Mouse (Mus musculus): ENCODE measurements around the gene 4930470P17Rik. TPM values are rescaled to one million over a fixed set of nuclear protein-coding genes. Genes with fewer than 3 reads are reported as not detected.

4930470P17Rik gene
- total and polyA plus RNA-seq, 2 experiments from 2014 or later: 0.26 TPM; not detected in 1

GRCm38 (mm10) chr2:170552088-170552487 is 49.7 kb downstream of the 4930470P17Rik start:
- no peak for TF ChIP-seq CTCF (IDR thresholded peaks at IDR 0.05; ENCODE audit: low read depth)
- Histone ChIP-seq H3K36me3 (ENCODE audit: insufficient read depth, low read length) (no peaks in the 10 kb centered on the region), H3K9me3 (ENCODE audit: low read length) (no peaks in the 10 kb centered on the region), H3K27me3 (ENCODE audit: insufficient read depth, low read length) (no peaks in the 10 kb centered on the region; the same call in 1 of the 2 replicates), H3K4me3 (ENCODE audit: low read length) (no peak overlapping the region), H3K27ac (no peak overlapping the region), H3K4me1 (ENCODE audit: insufficient read depth, low read length) (0 out of 2 replicates have a peak, but pooled peaks cover 3% of the 10 kb centered on the region), H3K4me2 (ENCODE audit: low read depth, low read length) (no peak overlapping the region), H3K9ac (replicated peaks; ENCODE audit: low read length) (no peak overlapping the region)
- WGBS: 52% methylated on average over 7 of the region's 7 CpGs
- DNase-seq (ENCODE audit: low spot score) (no peak), ATAC-seq (no peak)

- Histone ChIP-seq H3K36me3 (ENCODE audit: insufficient read depth, low read length) (no peaks in the 10 kb centered on the region), H3K27me3 (ENCODE audit: insufficient read depth, low read length) (no peaks in the 10 kb centered on the region), H3K4me2 (ENCODE audit: low read depth, low read length) (no peak overlapping the region), H3K4me1 (ENCODE audit: insufficient read depth, low read length) (0 out of 2 replicates have a peak, but pooled peaks cover 3% of the 10 kb centered on the region), H3K9me3 (ENCODE audit: low read length) (no peaks in the 10 kb centered on the region), H3K4me3 (ENCODE audit: low read length) (no peak overlapping the region), H3K9ac (replicated peaks; ENCODE audit: low read length) (no peak overlapping the region), H3K27ac (no peak overlapping the region)
- 17% methylated on average over 5 of the region's 5 CpGs for WGBS
- DNase-seq (ENCODE audit: low spot score): peak; percentile 96
- ATAC-seq: peak; percentile 73
- no peak for TF ChIP-seq CTCF (IDR thresholded peaks at IDR 0.05; ENCODE audit: low read depth)
Observed at GRCm38 (mm10) chr2:170550240-170550639, 51.6 kb downstream of the 4930470P17Rik start.

GRCm38 (mm10) chr2:170549146-170549545 is 52.7 kb downstream of the 4930470P17Rik start:
- Histone ChIP-seq H3K4me3 (ENCODE audit: low read length) (no peak overlapping the region), H3K27me3 (ENCODE audit: insufficient read depth, low read length) (no peaks in the 10 kb centered on the region), H3K4me2 (ENCODE audit: low read depth, low read length) (no peak overlapping the region), H3K9ac (replicated peaks; ENCODE audit: low read length) (no peak overlapping the region), H3K4me1 (ENCODE audit: insufficient read depth, low read length) (0 out of 2 replicates have a peak, but pooled peaks cover 3% of the 10 kb centered on the region), H3K36me3 (ENCODE audit: insufficient read depth, low read length) (no peaks in the 10 kb centered on the region), H3K27ac (no peak overlapping the region), H3K9me3 (ENCODE audit: low read length) (no peaks in the 10 kb centered on the region)
- DNase-seq (ENCODE audit: low spot score) (no peak), ATAC-seq (no peak)
- TF ChIP-seq CTCF (IDR thresholded peaks at IDR 0.05; ENCODE audit: low read depth): no peak
- 62% methylated on average over 2 of the region's 2 CpGs for WGBS

GRCm38 (mm10) chr2:170548046-170548445 is 53.8 kb downstream of the 4930470P17Rik start:
- ATAC-seq (no peak), DNase-seq (ENCODE audit: low spot score) (no peak)
- H3K27ac ChIP-seq: no peak overlapping the region
- no peak for TF ChIP-seq CTCF (IDR thresholded peaks at IDR 0.05; ENCODE audit: low read depth)
- H3K9me3 ChIP-seq (ENCODE audit: low read length): no peaks in the 10 kb centered on the region
- H3K4me3 ChIP-seq (ENCODE audit: low read length): no peak overlapping the region
- H3K36me3 ChIP-seq (ENCODE audit: insufficient read depth, low read length): no peaks in the 10 kb centered on the region
- 0 out of 2 replicates have a peak, but pooled peaks cover 3% of the 10 kb centered on the region for H3K4me1 ChIP-seq (ENCODE audit: insufficient read depth, low read length)
- H3K9ac ChIP-seq (replicated peaks; ENCODE audit: low read length): no peak overlapping the region
- H3K27me3 ChIP-seq (ENCODE audit: insufficient read depth, low read length): no peaks in the 10 kb centered on the region
- no peak overlapping the region for H3K4me2 ChIP-seq (ENCODE audit: low read depth, low read length)
- 46% methylated on average over 4 of the region's 4 CpGs for WGBS

GRCm38 (mm10) chr2:170547526-170547925 is 54.3 kb downstream of the 4930470P17Rik start:
- no peak for TF ChIP-seq CTCF (IDR thresholded peaks at IDR 0.05; ENCODE audit: low read depth)
- Histone ChIP-seq H3K36me3 (ENCODE audit: insufficient read depth, low read length) (no peaks in the 10 kb centered on the region), H3K4me2 (ENCODE audit: low read depth, low read length) (no peak overlapping the region), H3K27me3 (ENCODE audit: insufficient read depth, low read length) (no peaks in the 10 kb centered on the region), H3K4me1 (ENCODE audit: insufficient read depth, low read length) (0 out of 2 replicates have a peak, but pooled peaks cover 3% of the 10 kb centered on the region), H3K9me3 (ENCODE audit: low read length) (no peaks in the 10 kb centered on the region), H3K27ac (no peak overlapping the region), H3K9ac (replicated peaks; ENCODE audit: low read length) (no peak overlapping the region), H3K4me3 (ENCODE audit: low read length) (no peak overlapping the region)
- no peak for ATAC-seq
- DNase-seq (ENCODE audit: low spot score): no peak
- 39% methylated on average over 6 of the region's 6 CpGs for WGBS

GRCm38 (mm10) chr2:170545745-170546144 is 56.1 kb downstream of the 4930470P17Rik start:
- H3K27ac ChIP-seq: no peak overlapping the region
- H3K4me2 ChIP-seq (ENCODE audit: low read depth, low read length): no peak overlapping the region

GRCm38 (mm10) chr2:170544950-170545349 is 56.9 kb downstream of the 4930470P17Rik start:
- H3K4me2 ChIP-seq (ENCODE audit: low read depth, low read length): no peak overlapping the region
- no peaks in the 10 kb centered on the region for H3K36me3 ChIP-seq (ENCODE audit: insufficient read depth, low read length)
- no peak overlapping the region for H3K27ac ChIP-seq
- DNase-seq (ENCODE audit: low spot score) (no peak), ATAC-seq (no peak)
- H3K4me1 ChIP-seq (ENCODE audit: insufficient read depth, low read length): 0 out of 2 replicates have a peak, but pooled peaks cover 3% of the 10 kb centered on the region
- H3K9ac ChIP-seq (replicated peaks; ENCODE audit: low read length): no peak overlapping the region
- H3K4me3 ChIP-seq (ENCODE audit: low read length): no peak overlapping the region
- no peak for TF ChIP-seq CTCF (IDR thresholded peaks at IDR 0.05; ENCODE audit: low read depth)
- 89% methylated on average over 7 of the region's 7 CpGs for WGBS
- H3K27me3 ChIP-seq (ENCODE audit: insufficient read depth, low read length): no peaks in the 10 kb centered on the region
- no peaks in the 10 kb centered on the region for H3K9me3 ChIP-seq (ENCODE audit: low read length)

More at GRCm38 (mm10) chr2:170545745-170546144, 56.1 kb downstream of the 4930470P17Rik start:
- H3K4me3 ChIP-seq (ENCODE audit: low read length): no peak overlapping the region
- 75% methylated on average over 4 of the region's 4 CpGs for WGBS
- no peaks in the 10 kb centered on the region for H3K27me3 ChIP-seq (ENCODE audit: insufficient read depth, low read length)
- no peaks in the 10 kb centered on the region for H3K36me3 ChIP-seq (ENCODE audit: insufficient read depth, low read length)
- no peaks in the 10 kb centered on the region for H3K9me3 ChIP-seq (ENCODE audit: low read length)
- no peak for TF ChIP-seq CTCF (IDR thresholded peaks at IDR 0.05; ENCODE audit: low read depth)
- no peak for ATAC-seq
- H3K4me1 ChIP-seq (ENCODE audit: insufficient read depth, low read length): 0 out of 2 replicates have a peak, but pooled peaks cover 3% of the 10 kb centered on the region
- H3K9ac ChIP-seq (replicated peaks; ENCODE audit: low read length): no peak overlapping the region
- no peak for DNase-seq (ENCODE audit: low spot score)

Data from hindbrain, postnatal 0 days (tissue).